In the genomic region with DNA sequence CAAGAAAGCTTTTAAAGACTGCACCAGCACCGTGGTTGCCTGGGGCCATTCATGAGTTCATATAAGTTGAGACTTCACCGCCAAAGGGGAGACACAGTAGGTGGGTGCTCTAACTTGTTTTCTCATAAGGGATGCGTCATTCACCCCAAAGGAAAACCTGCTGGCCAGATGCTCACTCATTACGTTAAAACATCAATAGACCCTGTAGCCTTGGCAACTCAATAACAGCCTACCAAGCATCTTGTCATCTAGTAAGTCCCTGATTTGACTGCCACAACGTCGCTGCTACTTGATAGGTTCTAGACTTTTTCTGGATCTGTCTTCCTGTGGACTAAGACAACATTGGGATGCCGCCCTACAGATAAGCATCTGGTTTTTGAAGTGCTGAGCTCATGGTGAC, we compare ENCODE assay signal across 15 mouse cellular contexts.
"Had no signal": no experiment of that assay in that cellular context is flagged by ENCODE, and none has a peak within 500 bp of the region (broad histone marks: within the 10 kb centered on the region; RNA-seq: fewer than 3 reads in every experiment).

No protein-coding gene starts in this region.

- H3K9ac ChIP-seq: kidney, embryonic 15.5 days; liver, embryonic 14.5 days; liver, postnatal 0 days; lung, embryonic 14.5 days; midbrain, embryonic 12.5 days had no signal

- H3K36me3 ChIP-seq: kidney, embryonic 15.5 days; midbrain, embryonic 12.5 days had no signal

- H3K27ac ChIP-seq: kidney, embryonic 15.5 days; left cerebral cortex, adult 2 months; liver, embryonic 14.5 days; macrophage; midbrain, embryonic 12.5 days; stomach, postnatal 0 days had no signal

- H3K4me3 ChIP-seq: kidney, embryonic 15.5 days; left cerebral cortex, adult 2 months; midbrain, embryonic 12.5 days; myocyte had no signal

- DNase-seq: kidney, adult 8-10 months; kidney, postnatal 10 days; kidney, postnatal 36 days; layer of hippocampus, postnatal 36 days; liver, postnatal 0 days; lung, embryonic 14.5 days; thymus, adult 18-20 months; thymus, postnatal 36 days had no signal

- H3K27me3 ChIP-seq: kidney, embryonic 15.5 days had no signal
